In genomic region chr10:124142336-124142735, GRCm38 (mm10) we compare ENCODE assay signal across 16 mouse cellular contexts.
"Had no signal": no experiment of that assay in that cellular context is flagged by ENCODE, and none has a peak within 500 bp of the region (broad histone marks: within the 10 kb centered on the region; RNA-seq: fewer than 3 reads in every experiment).

No protein-coding gene starts in this region.

- H3K27me3 ChIP-seq: lung, embryonic 15.5 days; megakaryocyte, embryonic 14.5 days; midbrain, embryonic 13.5 days; midbrain, embryonic 15.5 days; neural tube, embryonic 12.5 days; stomach, embryonic 15.5 days had no signal

- H3K9ac ChIP-seq: lung, embryonic 15.5 days; midbrain, embryonic 13.5 days; midbrain, embryonic 15.5 days; neural tube, embryonic 12.5 days; stomach, embryonic 15.5 days had no signal

- H3K4me1 ChIP-seq: lung, embryonic 15.5 days; megakaryocyte, embryonic 14.5 days; neural tube, embryonic 12.5 days; stomach, embryonic 15.5 days had no signal

- DNase-seq: lung, adult 2 months; lung, postnatal 14 days; lung, postnatal 36 days; right cerebral cortex, postnatal 14 days; thymus, adult 2 months; thymus, postnatal 25 days; thymus, postnatal 4 days had no signal

- H3K9me3 ChIP-seq: lung, embryonic 15.5 days; midbrain, embryonic 13.5 days; midbrain, embryonic 15.5 days; neural tube, embryonic 12.5 days; stomach, embryonic 15.5 days had no signal

- H3K27ac ChIP-seq: lung, embryonic 15.5 days; macrophage; midbrain, embryonic 13.5 days; midbrain, embryonic 15.5 days; neural tube, embryonic 12.5 days; stomach, embryonic 15.5 days; stomach, postnatal 0 days had no signal

- ATAC-seq: lung, postnatal 0 days; midbrain, embryonic 13.5 days; midbrain, embryonic 15.5 days had no signal

- H3K4me3 ChIP-seq: lung, embryonic 15.5 days; megakaryocyte, embryonic 14.5 days; midbrain, embryonic 13.5 days; midbrain, embryonic 15.5 days; neural tube, embryonic 12.5 days; stomach, embryonic 15.5 days had no signal

- H3K36me3 ChIP-seq: lung, embryonic 15.5 days; midbrain, embryonic 13.5 days; midbrain, embryonic 15.5 days; neural tube, embryonic 12.5 days; stomach, embryonic 15.5 days had no signal
